Mouse (Mus musculus) limb, embryonic 12.5 days (tissue): ENCODE measurements around the gene Add3. TPM values are rescaled to one million over a fixed set of nuclear protein-coding genes. Genes with fewer than 3 reads are reported as not detected.

Experiments
- ATAC-seq: fragments of 200-750 bp; cut with Nextera tagmentation; 2 replicates; pipeline ENCODE4 v1.8.0; 2017; ENCODE audit warnings: low read depth, moderate TSS enrichment; ENCODE audit not compliant: insufficient number of reproducible peaks, insufficient read depth, low FRiP score, low TSS enrichment
- H3K27ac ChIP-seq: fragments of 300-500 bp; sonication (generic); 2 replicates; pipeline ENCODE4 v1.5.1; 2016; ENCODE audit warnings: mild to moderate bottlenecking, moderate library complexity
- H3K27me3 ChIP-seq: fragments of 300-500 bp; sonication (generic); 2 replicates; pipeline ENCODE4 v1.6.1; 2016; ENCODE audit warnings: mild to moderate bottlenecking, moderate library complexity
- H3K36me3 ChIP-seq: fragments of 300-500 bp; sonication (generic); 2 replicates; pipeline ENCODE4 v1.6.1; 2016; ENCODE audit warnings: mild to moderate bottlenecking, moderate library complexity
- H3K4me1 ChIP-seq: fragments of 300-500 bp; sonication (generic); replicated peaks from 2 replicates; pipeline ENCODE4 v1.6.1; 2016
- H3K4me2 ChIP-seq: fragments of 300-500 bp; sonication (generic); 2 replicates; pipeline ENCODE4 v1.6.1; 2016; ENCODE audit warnings: mild to moderate bottlenecking, moderate library complexity
- H3K4me3 ChIP-seq: fragments of 300-500 bp; sonication (generic); replicated peaks from 2 replicates; pipeline ENCODE4 v1.5.1; 2016; ENCODE audit warnings: mild to moderate bottlenecking
- H3K9ac ChIP-seq: fragments of 300-500 bp; sonication (generic); replicated peaks from 2 replicates; pipeline ENCODE4 v1.6.1; 2016; ENCODE audit warnings: mild to moderate bottlenecking, moderate library complexity
- H3K9me3 ChIP-seq: fragments of 300-500 bp; sonication (generic); 2 replicates; pipeline ENCODE4 v1.6.1; 2016; ENCODE audit warnings: mild to moderate bottlenecking, moderate library complexity
- WGBS: fragments of 180-500 bp; shearing (Covaris S2); methylation state at CpG from one replicate; pipeline ENCODE4 v1.1.7; 2016; 5-methylcytosine and 5-hydroxymethylcytosine counted together
- polyA plus RNA-seq: library from polyadenylated mRNA; unstranded; fragments of >200 nt; fragmentation: Nextera tagmentation; extraction: Ambion mirVana; gene quantifications from 2 replicates; pipeline ENCODE4 v1.2.1, GENCODE M21; 2016

The Add3 gene
- polyA plus RNA-seq, 1 experiment from 2014 or later: 83.8 TPM

DNA sequence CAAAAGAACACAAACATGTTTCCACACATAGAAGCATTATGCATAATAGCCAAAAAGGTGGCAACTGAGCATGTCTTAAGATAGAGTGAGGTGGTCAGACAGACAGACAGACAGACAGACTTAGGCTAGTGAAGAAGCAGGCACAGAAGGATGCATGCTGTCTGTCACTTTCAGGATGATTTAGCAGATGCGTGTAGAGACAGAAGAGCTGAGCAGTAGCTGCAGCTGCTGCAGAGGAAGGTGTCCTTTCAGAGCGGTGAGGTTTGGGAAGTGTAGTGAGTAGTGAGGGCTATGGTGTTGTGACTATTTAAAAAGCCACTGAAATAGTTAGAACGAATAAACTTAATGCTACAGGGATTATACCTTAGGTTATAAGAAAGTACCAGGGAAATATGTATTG lies 13.9 kb downstream of the Add3 start:
- Histone ChIP-seq H3K27me3 (no peaks in the 10 kb centered on the region), H3K4me3 (no peak overlapping the region), H3K4me2 (no peak overlapping the region), H3K27ac (no peak overlapping the region), H3K9me3 (no peaks in the 10 kb centered on the region), H3K36me3 (no peaks in the 10 kb centered on the region), H3K9ac (no peak overlapping the region), H3K4me1 (peaks cover 13% of the 10 kb centered on the region)
- WGBS: 82% methylated on average over 3 of the region's 3 CpGs
- ATAC-seq: no peak

DNA sequence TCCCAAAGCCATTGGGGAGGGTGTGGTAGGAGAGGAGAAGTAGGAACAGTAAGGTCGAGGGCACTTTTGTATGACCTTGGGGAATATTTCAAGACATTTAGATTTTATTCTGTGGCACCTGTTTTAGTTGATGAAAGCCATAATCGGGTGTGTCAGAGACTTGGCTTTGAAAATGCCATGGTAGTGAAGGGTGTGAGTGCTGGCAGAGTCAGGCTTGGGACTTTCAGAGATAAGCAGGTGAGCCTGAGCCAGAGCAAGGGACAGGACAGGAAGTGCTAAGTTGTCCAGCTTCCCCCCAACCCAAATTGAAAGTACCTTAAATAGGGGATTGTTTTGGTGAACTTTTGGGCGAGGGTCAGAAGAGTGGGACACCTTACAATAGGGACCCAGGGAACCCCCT lies 16.1 kb downstream of the Add3 start:
- 82% methylated on average over 3 of the region's 3 CpGs for WGBS
- no peak overlapping the region for H3K27ac ChIP-seq
- no peaks in the 10 kb centered on the region for H3K36me3 ChIP-seq
- no peaks in the 10 kb centered on the region for H3K27me3 ChIP-seq
- no peak for ATAC-seq
- H3K9me3 ChIP-seq: no peaks in the 10 kb centered on the region
- no peak overlapping the region for H3K9ac ChIP-seq
- H3K4me1 ChIP-seq: peaks cover 8% of the 10 kb centered on the region; the same call in 1 of the 2 replicates
- no peak overlapping the region for H3K4me2 ChIP-seq
- H3K4me3 ChIP-seq: no peak overlapping the region

DNA sequence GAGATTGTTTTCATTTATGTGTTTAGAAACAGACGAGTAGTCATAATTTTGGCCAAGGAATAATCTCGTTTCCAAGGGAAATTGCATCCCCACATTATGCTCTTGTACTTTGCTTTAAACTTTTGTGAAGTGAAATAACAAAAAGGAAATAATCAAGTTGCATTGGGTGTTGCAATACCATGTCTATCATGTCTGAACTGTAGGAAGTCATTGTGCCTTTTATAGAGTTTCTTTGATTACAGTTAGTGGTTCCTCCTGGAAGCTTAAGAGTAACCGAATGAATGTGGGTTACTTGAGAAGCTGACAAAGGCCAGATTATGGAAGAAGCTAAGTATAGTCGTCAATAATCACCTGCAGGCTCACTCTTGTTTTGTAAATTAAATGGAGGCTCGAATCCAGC lies 16.9 kb downstream of the Add3 start:
- H3K4me1 ChIP-seq: peaks cover 8% of the 10 kb centered on the region; the same call in 1 of the 2 replicates

DNA sequence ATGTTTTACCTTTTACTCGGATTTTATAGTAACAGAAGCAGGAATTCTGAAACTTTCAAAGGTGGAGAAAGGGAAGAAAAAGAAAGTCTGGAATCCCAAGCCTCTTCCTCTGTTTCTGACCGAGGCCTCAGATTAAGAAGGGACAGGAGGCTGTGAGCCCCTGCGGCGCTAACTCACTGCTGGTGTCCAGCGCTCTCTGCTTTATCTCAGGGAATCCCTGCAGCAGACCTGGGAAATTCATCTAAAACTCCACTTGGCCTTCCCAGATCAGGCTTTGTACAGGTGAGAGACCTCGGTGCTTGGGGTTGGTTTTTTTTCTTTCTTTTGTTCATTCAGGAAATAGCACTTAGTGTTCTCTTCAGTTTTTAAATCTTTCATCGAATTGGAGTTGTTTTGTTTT lies 19.1 kb downstream of the Add3 start:
- Histone ChIP-seq H3K9me3 (no peaks in the 10 kb centered on the region), H3K27ac (no peak overlapping the region; the same call in 1 of the 2 replicates), H3K36me3 (no peaks in the 10 kb centered on the region), H3K4me1 (peaks cover 5% of the 10 kb centered on the region; the same call in 1 of the 2 replicates), H3K27me3 (no peaks in the 10 kb centered on the region), H3K9ac (no peak overlapping the region), H3K4me3 (no peak overlapping the region), H3K4me2 (no peak overlapping the region)
- 49% methylated on average over 7 of the region's 7 CpGs for WGBS
- ATAC-seq: no peak

More for the DNA sequence above, 16.9 kb downstream of the Add3 start:
- no peaks in the 10 kb centered on the region for H3K27me3 ChIP-seq
- ATAC-seq: no peak
- no peaks in the 10 kb centered on the region for H3K36me3 ChIP-seq
- no peak overlapping the region for H3K27ac ChIP-seq
- no peak overlapping the region for H3K9ac ChIP-seq
- H3K9me3 ChIP-seq: no peaks in the 10 kb centered on the region
- H3K4me2 ChIP-seq: no peak overlapping the region
- 84% methylated on average over 5 of the region's 5 CpGs for WGBS
- no peak overlapping the region for H3K4me3 ChIP-seq

DNA sequence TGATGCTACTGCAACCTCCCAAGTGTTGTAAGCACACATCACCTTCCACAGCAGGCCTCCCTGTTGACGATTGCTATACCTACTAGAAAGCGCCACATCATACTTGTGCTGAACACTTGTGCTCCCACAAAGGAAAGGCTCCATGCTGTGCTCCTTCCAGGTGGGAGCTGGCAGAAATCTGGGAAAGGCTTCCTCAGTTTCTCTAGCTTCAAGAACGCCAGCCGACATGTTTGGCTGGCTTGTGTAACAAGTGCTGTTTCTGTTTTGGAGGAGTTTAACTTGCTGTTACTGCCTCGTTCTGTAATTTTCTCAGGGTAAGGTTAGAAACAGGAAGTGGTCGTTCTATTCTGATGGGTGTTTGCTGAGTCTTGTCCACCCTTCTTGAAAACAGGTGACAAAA lies 22.7 kb downstream of the Add3 start:
- WGBS: 87% methylated on average over 6 of the region's 6 CpGs
- ATAC-seq: no peak
- Histone ChIP-seq H3K36me3 (0 out of 2 replicates have a peak, but pooled peaks cover 4% of the 10 kb centered on the region), H3K9ac (no peak overlapping the region), H3K4me2 (no peak overlapping the region), H3K9me3 (no peaks in the 10 kb centered on the region), H3K27me3 (no peaks in the 10 kb centered on the region), H3K27ac (no peak overlapping the region), H3K4me3 (no peak overlapping the region), H3K4me1 (peaks cover 5% of the 10 kb centered on the region; the same call in 1 of the 2 replicates)

DNA sequence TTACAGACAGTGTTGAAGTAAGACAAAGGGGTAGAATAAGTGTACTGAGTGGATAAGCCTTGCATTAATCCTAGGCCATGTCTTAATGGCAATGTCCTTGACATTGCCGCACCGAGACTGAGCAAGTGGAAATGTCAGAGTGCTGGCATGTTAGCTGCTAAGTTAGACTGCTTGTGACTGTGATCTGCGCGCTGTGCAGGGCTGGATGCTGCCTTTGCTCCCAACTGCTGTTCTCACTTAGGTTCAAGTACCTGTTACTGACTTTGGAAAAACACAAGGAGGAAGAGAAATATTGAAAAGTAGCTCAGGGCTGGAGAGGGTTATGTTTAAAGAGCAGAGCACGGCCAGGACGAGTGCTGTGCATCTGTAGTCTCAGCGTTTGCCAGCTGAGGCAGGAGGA lies 24.4 kb downstream of the Add3 start:
- Histone ChIP-seq H3K4me1 (peaks cover 8% of the 10 kb centered on the region; the same call in 1 of the 2 replicates), H3K9me3 (no peaks in the 10 kb centered on the region), H3K9ac (no peak overlapping the region), H3K4me2 (no peak overlapping the region), H3K27ac (no peak overlapping the region), H3K27me3 (no peaks in the 10 kb centered on the region), H3K36me3 (0 out of 2 replicates have a peak, but pooled peaks cover 4% of the 10 kb centered on the region), H3K4me3 (no peak overlapping the region)
- ATAC-seq: no peak
- WGBS: 79% methylated on average over 7 of the region's 7 CpGs

DNA sequence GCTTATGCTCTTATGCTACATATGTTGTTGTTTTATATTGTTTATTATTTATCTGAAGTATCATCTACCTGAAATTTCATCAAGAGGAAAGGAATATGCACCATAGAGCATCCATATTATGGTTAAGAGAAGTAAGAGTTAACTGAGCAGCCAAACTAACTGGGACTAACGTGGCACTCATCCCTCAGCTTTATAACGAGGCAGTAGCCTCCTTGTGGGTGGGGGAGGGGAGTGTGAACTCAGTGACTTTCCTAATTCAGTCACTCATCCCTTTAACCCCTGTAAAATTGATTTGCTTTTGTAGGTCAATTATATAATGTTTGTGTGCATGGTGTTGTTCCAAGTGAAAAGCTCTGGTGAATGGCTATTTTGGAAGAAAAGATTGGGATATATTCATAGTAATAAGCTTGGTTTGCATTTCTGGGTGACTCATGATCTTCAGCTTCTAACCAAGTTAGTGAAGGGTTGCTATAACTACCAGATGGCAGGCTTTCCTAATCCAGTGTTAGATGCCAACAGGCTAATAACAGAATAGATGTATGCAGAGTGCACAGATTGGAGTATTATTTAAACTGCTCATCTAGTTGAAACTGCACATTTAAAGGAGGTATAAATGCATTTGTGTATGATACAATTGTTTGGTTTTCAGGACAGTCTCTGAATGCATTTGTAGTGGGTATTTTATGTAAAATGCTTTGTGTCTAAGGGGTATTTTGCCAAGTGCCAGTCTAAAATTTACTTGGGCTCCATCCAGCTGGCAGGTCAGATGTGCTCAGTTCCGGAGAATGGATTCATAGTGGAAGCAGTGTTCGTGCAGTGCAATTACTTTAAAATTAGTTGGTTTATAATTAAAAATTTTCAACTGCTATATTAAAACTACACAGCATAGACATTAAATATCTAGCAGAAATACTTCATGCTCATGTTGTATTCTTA lies 25.3 kb downstream of the Add3 start:
- Histone ChIP-seq H3K27me3 (no peaks in the 10 kb centered on the region), H3K9ac (no peak overlapping the region), H3K4me1 (peaks cover 8% of the 10 kb centered on the region; the same call in 1 of the 2 replicates), H3K36me3 (0 out of 2 replicates have a peak, but pooled peaks cover 4% of the 10 kb centered on the region), H3K27ac (no peak overlapping the region), H3K4me3 (no peak overlapping the region), H3K9me3 (no peaks in the 10 kb centered on the region), H3K4me2 (no peak overlapping the region)
- no peak for ATAC-seq
- WGBS: 53% methylated on average over 4 of the region's 4 CpGs

DNA sequence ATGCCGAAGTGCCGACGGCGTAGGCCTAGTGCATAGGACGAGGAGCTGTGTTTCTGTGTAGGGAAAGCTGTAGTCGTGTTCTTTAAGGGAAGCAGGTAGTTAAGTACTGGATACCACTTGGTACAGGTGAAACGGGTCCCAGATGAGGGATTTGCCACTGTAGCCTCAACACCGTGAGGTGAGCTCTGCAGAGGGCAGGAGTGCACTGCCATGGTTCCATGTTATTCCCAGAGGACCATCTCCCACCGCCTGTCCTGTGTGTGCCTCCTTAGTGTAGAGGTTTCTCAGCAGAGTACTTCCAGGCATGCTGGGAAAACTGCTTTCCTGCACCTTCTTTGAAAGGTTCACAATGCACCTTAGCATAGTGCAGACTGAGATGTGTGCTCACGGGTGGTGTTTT lies 26.1 kb downstream of the Add3 start:
- Histone ChIP-seq H3K9ac (no peak overlapping the region), H3K4me3 (no peak overlapping the region), H3K27ac (no peak overlapping the region), H3K27me3 (no peaks in the 10 kb centered on the region), H3K4me2 (no peak overlapping the region), H3K36me3 (0 out of 2 replicates have a peak, but pooled peaks cover 4% of the 10 kb centered on the region), H3K9me3 (no peaks in the 10 kb centered on the region), H3K4me1 (peaks cover 8% of the 10 kb centered on the region; the same call in 1 of the 2 replicates)
- no peak for ATAC-seq
- WGBS: 88% methylated on average over 10 of the region's 10 CpGs

DNA sequence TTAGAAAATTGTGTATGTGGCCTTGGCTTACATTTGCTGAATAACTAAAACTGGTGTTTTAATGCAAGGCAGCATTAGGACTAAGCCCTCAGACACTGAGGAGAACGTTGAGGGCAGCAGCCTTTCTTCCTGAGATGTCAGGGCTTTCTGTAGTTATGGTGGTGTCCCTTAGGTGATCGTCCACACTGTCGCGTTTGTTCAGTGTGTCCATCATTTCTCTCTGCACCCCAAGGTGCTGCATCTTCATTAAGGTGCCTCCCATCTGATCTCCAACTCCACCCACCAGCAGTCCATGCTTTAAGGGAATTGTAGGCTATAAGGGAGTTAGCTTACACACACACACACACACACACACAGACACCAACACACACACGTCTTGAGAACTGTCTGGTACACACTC lies 28.3 kb downstream of the Add3 start:
- Histone ChIP-seq H3K36me3 (0 out of 2 replicates have a peak, but pooled peaks cover 4% of the 10 kb centered on the region), H3K27me3 (no peaks in the 10 kb centered on the region), H3K4me2 (no peak overlapping the region), H3K9ac (no peak overlapping the region), H3K27ac (no peak overlapping the region), H3K9me3 (no peaks in the 10 kb centered on the region), H3K4me3 (no peak overlapping the region), H3K4me1 (peaks cover 8% of the 10 kb centered on the region; the same call in 1 of the 2 replicates)
- no peak for ATAC-seq
- WGBS: 76% methylated on average over 5 of the region's 5 CpGs

DNA sequence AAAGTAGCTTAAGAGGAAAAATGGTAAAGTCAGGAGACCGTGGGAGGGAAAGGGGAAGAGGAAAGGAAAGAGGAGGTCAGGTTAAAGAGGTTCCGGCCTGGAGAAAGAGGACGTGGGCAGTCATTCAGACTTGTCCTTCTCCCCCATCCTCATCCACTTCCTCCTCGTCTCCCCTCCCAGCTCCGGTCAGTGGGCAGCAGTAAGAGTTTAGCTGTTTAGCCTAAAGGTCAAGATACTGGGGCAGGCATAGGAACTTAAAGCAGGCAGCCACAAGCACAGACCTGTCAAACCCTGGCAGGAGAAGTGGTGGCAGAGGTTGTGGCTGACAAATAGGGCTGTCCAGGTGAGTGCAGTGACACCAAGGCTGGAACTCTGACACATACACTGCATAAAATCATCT lies 30.4 kb downstream of the Add3 start:
- no peak for ATAC-seq
- WGBS: 73% methylated on average over 5 of the region's 5 CpGs
- H3K9me3 ChIP-seq: no peaks in the 10 kb centered on the region
- H3K27me3 ChIP-seq: no peaks in the 10 kb centered on the region
- H3K36me3 ChIP-seq: 0 out of 2 replicates have a peak, but pooled peaks cover 4% of the 10 kb centered on the region
- no peak overlapping the region for H3K27ac ChIP-seq
- peaks cover 8% of the 10 kb centered on the region; the same call in 1 of the 2 replicates for H3K4me1 ChIP-seq
- H3K4me2 ChIP-seq: no peak overlapping the region
- H3K4me3 ChIP-seq: no peak overlapping the region
- no peak overlapping the region for H3K9ac ChIP-seq

DNA sequence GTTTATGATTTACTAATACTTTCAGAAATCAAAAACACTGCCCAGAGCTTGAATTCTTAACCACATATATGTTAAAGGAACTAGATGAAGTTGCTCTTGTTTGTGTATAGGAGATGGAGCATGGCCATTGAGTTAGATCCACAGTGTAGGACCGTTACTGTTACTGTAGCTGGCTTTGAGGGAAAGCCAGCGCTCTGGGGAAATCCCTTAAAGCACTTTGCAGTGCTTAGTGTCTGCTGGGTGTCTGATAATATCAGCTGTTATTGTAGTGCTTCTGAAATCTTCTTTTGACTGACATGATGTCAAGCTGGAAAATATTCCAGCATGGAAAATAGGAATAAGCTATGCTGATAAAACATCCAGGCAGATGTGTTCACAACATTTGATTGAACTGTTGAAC lies 33.8 kb downstream of the Add3 start:
- no peaks in the 10 kb centered on the region for H3K36me3 ChIP-seq
- H3K4me3 ChIP-seq: no peak overlapping the region
- no peaks in the 10 kb centered on the region for H3K27me3 ChIP-seq
- no peaks in the 10 kb centered on the region for H3K9me3 ChIP-seq
- ATAC-seq: no peak
- peaks cover 2% of the 10 kb centered on the region; the same call in 1 of the 2 replicates for H3K4me1 ChIP-seq
- no peak overlapping the region for H3K27ac ChIP-seq
- 96% methylated on average over 2 of the region's 2 CpGs for WGBS
- H3K4me2 ChIP-seq: no peak overlapping the region
- no peak overlapping the region for H3K9ac ChIP-seq
